Mouse (Mus musculus) thymus, postnatal 0 days (tissue): ENCODE results near the gene Nr6a1. TPM values are rescaled to one million over a fixed set of nuclear protein-coding genes. Genes with fewer than 3 reads are reported as not detected.

Source experiments
- DNase-seq: peaks from one replicate; pipeline ENCODE4 v3.0.0-alpha.2; 2015; ENCODE audit warnings: low spot score
- polyA plus RNA-seq: library from polyadenylated mRNA; unstranded; fragments of >200 nt; fragmentation: Nextera tagmentation; extraction: Ambion mirVana; gene quantifications from 2 replicates; pipeline ENCODE4 v1.2.1, GENCODE M21; 2015

Nr6a1 gene
- polyA plus RNA-seq, 1 experiment from 2014 or later: 0.42 TPM

DNA sequence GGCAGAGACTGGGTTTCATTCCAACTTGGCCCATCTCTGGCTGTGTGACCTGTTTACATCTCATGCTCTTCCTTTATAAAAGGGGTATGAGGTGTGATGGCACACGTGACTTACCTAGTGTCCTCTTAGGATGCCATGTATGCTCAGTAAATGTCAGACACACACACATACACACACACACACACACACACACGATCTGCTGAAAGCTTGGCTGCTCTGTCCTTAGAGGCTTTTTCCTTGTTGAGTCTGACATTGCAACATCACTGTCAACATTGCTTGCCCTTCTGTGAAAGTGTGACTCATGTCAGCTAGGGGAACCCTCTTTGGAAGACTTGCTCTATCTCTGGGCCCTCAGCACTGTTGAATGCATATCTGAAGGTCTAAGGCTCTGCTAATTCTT lies 210.1 kb downstream of the Nr6a1 start:
- no peak for DNase-seq

DNA sequence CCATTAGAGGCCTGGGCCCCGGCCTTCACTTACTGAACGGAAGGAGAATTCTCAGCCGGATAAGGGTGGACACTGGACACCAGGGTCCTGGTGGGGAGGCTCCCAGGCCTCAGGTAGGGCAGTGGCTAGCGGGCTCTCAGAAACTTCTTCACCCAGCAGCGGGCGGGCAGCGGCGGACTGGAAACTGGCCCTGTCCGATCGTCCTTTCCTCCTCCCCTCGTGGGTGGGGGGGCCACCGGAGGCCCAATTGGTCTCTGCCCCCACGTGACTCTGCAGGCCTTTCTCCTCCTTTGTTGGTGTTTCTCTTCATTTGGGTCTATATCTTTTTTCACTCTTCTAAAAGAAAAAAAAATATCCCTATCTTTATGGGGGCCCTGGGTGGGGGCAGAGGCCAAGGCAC lies 213.2 kb downstream of the Nr6a1 start, which contains the start of gene Nr5a1:
Nr5a1 (minus strand) TSS at position 219 of the 400 bp plus-strand sequence.
- DNase-seq: no peak

GRCm38 (mm10) chr2:38713596-38713995 lies 213.9 kb downstream of the Nr6a1 start:
- DNase-seq: no peak

GRCm38 (mm10) chr2:38712769-38713125 lies 214.7 kb downstream of the Nr6a1 start:
- no peak for DNase-seq

DNA sequence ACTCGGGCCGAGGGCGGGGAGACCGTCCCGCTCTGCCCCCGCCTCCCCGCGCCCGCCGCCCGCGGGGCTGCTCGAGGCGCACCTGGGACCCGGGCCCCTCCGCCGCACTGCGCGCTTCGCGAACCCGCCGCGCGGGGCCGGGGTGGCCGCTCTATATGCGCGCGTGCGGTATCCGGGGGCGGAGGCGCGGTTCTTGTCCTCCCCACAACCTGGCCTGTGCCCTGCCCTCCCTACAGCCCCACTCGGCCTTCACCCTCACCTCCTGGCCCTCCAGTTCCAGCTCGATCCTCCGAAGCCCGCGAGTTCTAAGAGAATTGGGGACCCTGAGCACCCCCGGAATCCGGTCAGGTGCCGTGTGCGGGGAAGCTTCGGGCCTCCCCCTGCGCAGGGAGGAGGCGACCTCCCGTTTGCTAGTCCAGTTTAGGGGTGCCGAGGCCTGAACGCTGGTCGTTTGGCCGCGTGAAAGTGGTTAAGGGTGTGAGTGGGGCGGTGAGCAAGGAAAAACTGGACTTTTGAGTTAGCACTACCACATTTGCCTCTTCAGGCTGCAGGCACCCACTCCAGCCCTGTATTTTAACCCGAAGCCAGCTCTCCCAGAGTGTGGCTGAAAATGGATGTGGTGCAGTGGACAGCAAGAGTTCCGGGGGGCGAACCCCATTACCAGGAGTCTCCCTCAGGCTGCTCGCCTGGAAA lies 215.3 kb downstream of the Nr6a1 start:
- no peak for DNase-seq

- no peak for DNase-seq
Measured at GRCm38 (mm10) chr2:38711421-38711861, 216.0 kb downstream of the Nr6a1 start.

DNA sequence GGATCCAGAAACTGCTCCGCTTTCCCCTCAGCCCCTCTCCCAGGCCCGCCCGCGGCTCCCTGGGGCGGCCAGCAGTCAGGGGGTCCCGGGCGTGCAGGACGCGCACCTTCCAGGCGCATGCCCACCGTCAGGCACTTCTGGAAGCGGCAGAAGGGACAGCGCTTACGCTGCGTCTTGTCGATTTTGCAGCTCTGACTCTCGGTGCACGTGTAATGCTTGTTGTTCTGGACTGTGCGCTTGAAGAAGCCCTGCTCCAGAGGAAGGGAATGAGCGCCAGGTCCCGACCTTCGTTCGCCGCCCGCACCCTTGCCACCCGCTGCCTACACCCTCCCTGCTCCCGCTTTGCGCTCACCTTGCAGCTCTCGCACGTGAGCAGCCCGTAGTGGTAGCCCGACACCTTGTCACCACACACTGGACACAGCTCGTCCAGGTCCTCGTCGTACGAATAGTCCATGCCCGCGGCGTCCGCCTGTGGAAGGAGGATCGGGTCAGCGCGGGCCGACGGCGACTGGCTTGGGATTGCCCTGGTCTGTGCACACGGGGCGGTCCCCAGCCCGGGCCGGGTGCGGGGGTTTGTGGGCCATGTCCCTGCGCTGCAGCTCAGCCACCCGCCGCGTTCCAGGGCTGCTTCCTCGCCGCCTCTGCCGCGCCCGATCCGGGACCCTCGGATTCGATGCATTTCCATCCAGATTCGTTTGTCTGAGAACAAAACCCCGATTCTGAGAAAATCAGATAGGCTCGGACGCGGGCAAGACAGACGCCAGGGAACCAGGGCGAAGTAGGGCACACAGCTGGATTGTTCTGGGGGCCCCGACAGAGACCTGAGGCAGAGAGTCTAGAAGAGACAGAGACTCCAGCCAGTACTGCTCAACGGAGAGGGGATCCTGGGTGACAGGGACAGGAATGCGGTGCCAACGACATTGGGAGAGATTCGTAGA lies 216.9 kb downstream of the Nr6a1 start:
- no peak for DNase-seq

DNA sequence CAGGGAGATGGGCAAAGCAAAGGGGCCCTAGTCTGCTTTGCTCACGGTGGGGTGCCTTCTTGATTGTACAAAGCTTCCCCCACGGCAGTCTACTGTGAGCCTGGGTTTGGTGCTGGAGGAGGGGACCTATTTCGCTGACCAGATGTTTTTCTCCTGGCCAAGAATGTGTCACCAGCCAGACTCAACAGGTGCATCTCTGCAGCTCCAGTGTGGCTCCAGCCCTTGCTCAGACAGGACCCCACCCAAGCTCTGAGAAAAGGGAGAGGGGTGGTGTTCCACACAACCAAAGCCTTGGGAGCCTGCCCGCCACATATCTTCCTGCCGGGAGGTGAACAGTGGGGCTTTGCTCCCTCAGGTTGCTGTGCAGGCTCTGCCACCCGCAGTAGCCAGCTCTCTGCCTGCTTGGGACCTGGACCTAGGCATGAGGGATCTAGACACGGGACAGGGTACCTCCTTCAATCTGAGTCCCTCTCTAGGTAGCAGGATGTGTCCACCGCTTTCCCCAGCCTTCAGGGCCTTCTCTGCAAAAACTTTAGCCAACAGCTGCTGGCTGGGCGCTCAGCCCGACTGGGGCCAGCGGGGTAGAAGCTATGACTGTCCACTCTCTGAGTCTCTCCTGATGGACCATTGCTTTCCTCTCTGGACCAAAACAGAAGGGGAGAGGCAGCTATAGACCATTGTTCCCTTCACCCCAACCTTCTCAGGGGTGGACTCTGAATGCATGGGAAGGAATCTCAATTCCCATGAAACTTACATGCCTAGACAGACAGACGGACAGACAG lies 218.4 kb downstream of the Nr6a1 start:
- no peak for DNase-seq

- no peak for DNase-seq
Measured at GRCm38 (mm10) chr2:38706661-38707060, 220.8 kb downstream of the Nr6a1 start.

- no peak for DNase-seq
Measured at GRCm38 (mm10) chr2:38705036-38705435, 222.5 kb downstream of the Nr6a1 start.

GRCm38 (mm10) chr2:38704336-38704735 lies 223.2 kb downstream of the Nr6a1 start:
- DNase-seq: no peak

DNA sequence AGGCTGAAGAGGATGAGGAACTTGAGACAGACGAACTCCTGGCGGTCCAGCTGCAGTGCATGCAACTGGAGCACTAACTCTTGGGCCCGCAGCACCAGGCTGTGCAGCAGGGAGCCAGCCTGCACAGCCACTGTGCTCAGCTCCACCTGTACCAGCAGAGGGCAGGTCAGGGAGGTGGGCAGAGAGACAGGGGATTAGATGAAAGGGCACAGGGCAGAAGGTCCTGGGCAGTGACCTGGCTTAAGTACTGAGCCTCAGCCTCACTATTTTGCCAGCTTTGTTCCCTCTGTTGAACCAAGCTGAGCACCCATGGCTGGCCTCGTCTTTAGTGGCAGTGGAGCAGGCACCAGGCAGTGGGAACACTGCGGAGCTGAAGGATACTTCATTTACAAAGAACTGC lies 227.3 kb downstream of the Nr6a1 start:
- DNase-seq: no peak

GRCm38 (mm10) chr2:38698623-38699022 lies 228.9 kb downstream of the Nr6a1 start:
- no peak for DNase-seq

DNA sequence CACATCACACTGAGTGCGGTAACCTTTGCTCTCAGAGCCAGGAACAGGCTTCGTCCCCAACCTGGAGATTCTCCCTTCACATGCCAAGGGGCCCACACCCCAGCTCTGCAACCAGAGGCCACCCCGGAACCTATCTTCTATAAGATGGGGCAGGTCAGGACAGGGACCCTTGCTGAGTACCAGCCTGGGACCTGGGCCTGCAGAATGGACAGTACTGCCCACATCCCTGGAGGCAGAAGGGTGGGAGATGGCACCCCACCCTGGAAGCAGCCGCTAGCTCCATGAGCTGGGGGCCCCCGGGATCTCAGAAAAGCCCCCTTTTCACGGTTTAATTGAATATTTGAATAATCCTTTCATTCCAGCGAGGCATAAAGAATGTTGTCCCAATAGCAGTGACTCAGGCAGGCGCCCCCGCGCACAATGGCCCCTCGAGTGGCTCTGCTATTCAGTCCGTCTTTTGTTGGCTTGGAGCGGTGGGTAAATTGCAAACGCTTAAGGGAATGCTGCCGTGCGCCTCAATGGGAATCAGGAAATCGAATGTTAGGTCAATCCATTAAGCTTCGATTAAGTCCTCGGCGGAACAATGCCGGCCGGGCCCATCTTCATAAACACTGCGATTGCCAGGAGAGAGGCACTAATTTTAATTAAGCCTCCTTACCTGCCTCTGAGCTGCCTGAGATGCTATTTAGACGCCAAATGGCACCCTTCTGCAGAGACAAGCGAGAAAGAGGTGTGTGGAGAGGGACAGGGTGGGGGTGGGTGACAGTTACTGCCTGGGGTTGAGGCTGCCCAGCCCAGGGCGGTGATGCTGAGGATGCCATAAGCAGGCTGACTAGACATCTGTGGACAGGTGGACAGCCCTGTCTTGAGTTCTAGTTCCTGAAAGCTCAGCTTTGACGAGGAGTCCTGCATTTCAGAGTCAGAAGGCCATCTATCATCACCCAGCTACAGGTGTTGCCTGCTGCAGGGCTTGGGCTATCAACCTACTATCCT lies 230.1 kb downstream of the Nr6a1 start:
- no peak for DNase-seq

GRCm38 (mm10) chr2:38695770-38696169 lies 231.7 kb downstream of the Nr6a1 start:
- DNase-seq: no peak

- DNase-seq: peak; percentile 54
Measured at GRCm38 (mm10) chr2:38691542-38691941, 235.9 kb downstream of the Nr6a1 start.

DNA sequence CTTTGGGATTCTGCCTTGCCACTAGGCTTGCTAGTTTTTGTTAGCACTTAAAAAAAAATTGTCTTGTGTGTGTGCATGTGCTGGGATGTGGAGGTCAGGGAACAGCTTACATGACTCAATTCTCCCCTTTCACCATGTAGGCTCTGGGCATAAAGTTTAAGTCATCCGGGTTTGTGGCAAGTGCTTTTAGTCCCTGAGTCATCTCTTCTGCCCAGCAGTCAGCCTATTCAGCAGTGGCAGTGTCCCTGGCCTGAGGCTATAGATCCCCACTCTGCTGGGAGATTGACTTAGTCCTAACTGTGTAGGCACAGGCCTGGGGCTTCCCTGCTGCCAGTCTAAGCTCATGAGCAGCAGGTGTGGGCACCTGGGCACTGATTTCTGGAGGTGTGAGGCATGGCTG lies 237.6 kb downstream of the Nr6a1 start:
- no peak for DNase-seq

GRCm38 (mm10) chr2:38688791-38689520 lies 238.5 kb downstream of the Nr6a1 start:
- peak; percentile 74 for DNase-seq

DNA sequence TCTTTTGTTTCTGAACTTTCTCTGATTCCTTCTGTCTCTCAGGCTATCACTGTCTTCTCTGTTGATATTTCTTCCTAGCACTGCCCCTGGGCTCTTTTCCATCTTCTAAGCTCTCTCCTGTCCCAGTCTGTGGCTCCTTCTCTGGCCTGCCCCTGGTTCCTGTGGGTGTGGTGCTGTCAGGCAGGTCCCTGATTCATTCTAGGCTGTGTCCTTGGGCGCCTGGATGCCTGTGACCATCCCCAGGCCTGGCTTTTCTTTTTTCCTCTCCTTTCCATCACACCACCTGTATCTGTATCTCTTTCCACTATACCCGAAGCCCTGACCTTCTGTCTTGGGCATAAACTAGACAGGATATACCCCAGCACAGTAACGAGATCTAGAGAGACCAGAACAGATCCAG lies 241.7 kb downstream of the Nr6a1 start:
- DNase-seq: no peak

DNA sequence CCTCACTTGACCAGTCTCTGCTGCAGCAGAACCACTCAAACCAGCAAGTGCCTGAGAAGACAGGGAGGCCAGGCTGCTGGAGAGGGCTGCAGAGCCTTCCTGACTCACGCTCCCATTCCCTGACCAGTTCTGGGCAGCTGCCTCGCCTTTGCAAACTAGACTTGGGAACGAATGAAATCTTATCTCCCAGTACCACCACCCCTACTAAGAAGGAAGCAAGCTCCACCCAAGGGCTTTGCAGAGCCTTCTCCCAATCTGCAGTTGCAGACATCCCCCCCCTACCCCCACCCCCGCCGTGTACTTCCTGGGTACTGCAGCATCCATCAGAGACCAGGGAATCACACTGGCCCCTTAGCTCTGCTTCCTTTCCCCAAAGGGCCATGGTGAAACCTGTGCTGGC lies 244.4 kb downstream of the Nr6a1 start:
- no peak for DNase-seq
